Mouse (Mus musculus): ENCODE data around the gene Ebf3. TPM values are rescaled to one million over a fixed set of nuclear protein-coding genes. Genes with fewer than 3 reads are reported as not detected.

Ebf3 gene
- polyA plus RNA-seq (2014; fragmentation: Illumina TruSeq; extraction: RNeasy Lipid Tissue Mini Kit (QIAGEN cat#74804); ENCODE audit: low read depth, low replicate concordance) = 1.7 TPM

DNA sequence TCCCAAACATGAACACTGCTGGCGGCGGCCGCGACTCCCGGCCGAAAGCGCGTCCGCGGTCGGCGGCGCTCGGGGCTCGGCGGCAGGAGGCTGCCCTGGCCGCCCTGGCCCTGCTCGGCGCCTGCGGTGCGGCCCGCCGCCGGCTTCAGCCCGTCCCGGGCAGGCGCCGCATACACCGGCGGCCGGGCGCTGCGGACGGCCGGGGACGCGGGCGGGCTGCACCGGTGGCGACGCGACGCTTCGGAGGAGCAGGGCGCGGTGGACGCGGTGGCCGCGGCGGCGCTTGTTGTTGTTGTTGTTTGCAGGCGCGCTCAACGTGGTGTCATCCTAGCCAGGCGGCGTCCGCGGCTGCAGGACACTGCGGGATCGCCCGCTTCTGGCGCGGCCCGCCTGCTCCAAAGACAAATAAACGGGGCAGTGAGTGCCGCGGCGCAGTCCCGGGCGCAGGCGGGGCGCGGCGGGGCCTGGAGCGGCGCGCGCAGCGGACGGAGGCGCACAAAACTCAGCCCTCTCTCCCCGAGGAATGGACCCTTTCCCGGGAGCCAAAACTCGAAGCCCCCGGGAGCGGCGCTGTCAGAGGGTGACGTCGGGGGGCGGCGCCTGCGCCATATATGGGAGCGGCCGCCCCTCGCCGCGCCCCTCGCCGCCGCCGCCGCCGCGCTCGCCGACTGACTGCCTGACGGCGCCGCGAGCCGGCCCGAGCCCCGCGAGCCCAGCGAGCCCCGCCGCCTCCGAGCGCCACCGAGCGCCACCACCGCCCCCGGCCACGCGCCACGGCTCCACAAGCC, at the start of gene Ebf3:
Gene Ebf3, minus strand, starts transcription at position 542 of the 788 bp plus-strand sequence.

Other genes starting within 250 kb of the Ebf3 start
- 1.5 TPM for gene 9430038I01Rik, start 96.3 kb upstream of the Ebf3 start, polyA plus RNA-seq (2014; fragmentation: Illumina TruSeq; extraction: RNeasy Lipid Tissue Mini Kit (QIAGEN cat#74804); ENCODE audit: low read depth, low replicate concordance)
- 772 TPM for gene Glrx3, start 123.2 kb upstream of the Ebf3 start, polyA plus RNA-seq (2014; fragmentation: Illumina TruSeq; extraction: RNeasy Lipid Tissue Mini Kit (QIAGEN cat#74804); ENCODE audit: low read depth, low replicate concordance)

Data from testis, adult 10 weeks (tissue).